Mouse (Mus musculus) intestine, postnatal 0 days (tissue): Measurements from ENCODE around the gene Pgam2. TPM values are rescaled to one million over a fixed set of nuclear protein-coding genes. Genes with fewer than 3 reads are reported as not detected.

Source experiments
- ATAC-seq: fragments of 200-750 bp; cut with Nextera tagmentation; 2 replicates; pipeline ENCODE4 v1.8.0; 2017; ENCODE audit warnings: mild to moderate bottlenecking, moderate TSS enrichment, moderate library complexity
- H3K27ac ChIP-seq: fragments of 300-500 bp; sonication (generic); 2 replicates; pipeline ENCODE4 v1.5.1; 2014; ENCODE audit warnings: mild to moderate bottlenecking, low read depth, low read length, moderate library complexity
- H3K27me3 ChIP-seq: fragments of 300-500 bp; sonication (generic); replicated peaks from 2 replicates; pipeline ENCODE4 v1.6.1; 2014; ENCODE audit warnings: low read length, mixed read lengths; ENCODE audit not compliant: control insufficient read depth, insufficient read depth
- H3K36me3 ChIP-seq: fragments of 300-500 bp; sonication (generic); 2 replicates; pipeline ENCODE4 v1.6.1; 2014; ENCODE audit warnings: mild to moderate bottlenecking, moderate library complexity; ENCODE audit not compliant: control insufficient read depth, insufficient read depth
- H3K4me1 ChIP-seq: fragments of 300-500 bp; sonication (generic); replicated peaks from 2 replicates; pipeline ENCODE4 v1.6.1; 2014; ENCODE audit warnings: antibody characterized with exemption, low read length, mixed read lengths; ENCODE audit not compliant: control insufficient read depth, insufficient read depth
- H3K4me2 ChIP-seq: fragments of 300-500 bp; sonication (generic); replicated peaks from 2 replicates; pipeline ENCODE4 v1.6.1; 2014; ENCODE audit warnings: low read depth, mild to moderate bottlenecking, moderate library complexity
- H3K4me3 ChIP-seq: fragments of 300-500 bp; sonication (generic); 2 replicates; pipeline ENCODE4 v1.5.1; 2014; ENCODE audit warnings: low read depth, low read length
- H3K9ac ChIP-seq: fragments of 300-500 bp; sonication (generic); 2 replicates; pipeline ENCODE4 v1.6.1; 2014; ENCODE audit warnings: mild to moderate bottlenecking, low read depth, low read length
- H3K9me3 ChIP-seq: fragments of 300-500 bp; sonication (generic); 2 replicates; pipeline ENCODE4 v1.6.1; 2016; ENCODE audit warnings: mixed run types; ENCODE audit not compliant: control insufficient read depth
- CTCF ChIP-seq: sonication (generic); IDR thresholded peaks from 2 replicates; pipeline ENCODE4 v1.5.1; 2016; ENCODE audit warnings: low read depth, mild to moderate bottlenecking, control low read depth, antibody characterized with exemption, moderate library complexity
- WGBS: fragments of 180-500 bp; shearing (Covaris S2); extraction: QIAGEN DNeasy Blood & Tissue Kit; methylation state at CpG from one replicate; pipeline ENCODE4 v1.1.7; 2014; 5-methylcytosine and 5-hydroxymethylcytosine counted together
- polyA plus RNA-seq: library from polyadenylated mRNA; unstranded; fragments of >200 nt; fragmentation: Nextera tagmentation; extraction: Ambion mirVana; gene quantifications from 2 replicates; pipeline ENCODE4 v1.2.1, GENCODE M21; 2015

Gene Pgam2
- polyA plus RNA-seq, 1 experiment from 2014 or later: 10.1 TPM

GRCm38 (mm10) chr11:5796939-5797338 is 6.6 kb downstream of the Pgam2 start:
- Histone ChIP-seq H3K4me3 (no peak overlapping the region), H3K27me3 (no peaks in the 10 kb centered on the region), H3K9ac (no peak overlapping the region), H3K4me2 (no peak overlapping the region), H3K4me1 (peaks cover 7% of the 10 kb centered on the region; the same call in 1 of the 2 replicates), H3K9me3 (no peaks in the 10 kb centered on the region), H3K27ac (no peak overlapping the region), H3K36me3 (peaks cover 73% of the 10 kb centered on the region)
- WGBS: 90% methylated on average over 15 of the region's 15 CpGs
- ATAC-seq: no peak
- TF ChIP-seq CTCF: no peak

- peaks cover 73% of the 10 kb centered on the region for H3K36me3 ChIP-seq
- H3K27me3 ChIP-seq: no peaks in the 10 kb centered on the region
- no peak overlapping the region for H3K4me2 ChIP-seq
- TF ChIP-seq CTCF: no peak
- H3K9me3 ChIP-seq: no peaks in the 10 kb centered on the region
- no peak overlapping the region for H3K27ac ChIP-seq
- H3K4me3 ChIP-seq: no peak overlapping the region
- H3K9ac ChIP-seq: no peak overlapping the region
- no peak for ATAC-seq
- 89% methylated on average over 7 of the region's 7 CpGs for WGBS
- no peaks in the 10 kb centered on the region; the same call in 1 of the 2 replicates for H3K4me1 ChIP-seq
Measured at GRCm38 (mm10) chr11:5795706-5796105, 7.8 kb downstream of the Pgam2 start.

- peaks cover 73% of the 10 kb centered on the region for H3K36me3 ChIP-seq
- H3K4me1 ChIP-seq: no peaks in the 10 kb centered on the region; the same call in 1 of the 2 replicates
- no peak overlapping the region for H3K4me3 ChIP-seq
- no peak overlapping the region for H3K4me2 ChIP-seq
- TF ChIP-seq CTCF: no peak
- 87% methylated on average over 9 of the region's 9 CpGs for WGBS
- ATAC-seq: no peak
- H3K9ac ChIP-seq: no peak overlapping the region
- no peaks in the 10 kb centered on the region for H3K9me3 ChIP-seq
- H3K27me3 ChIP-seq: no peaks in the 10 kb centered on the region
- no peak overlapping the region for H3K27ac ChIP-seq
Measured at GRCm38 (mm10) chr11:5795290-5795689, 8.2 kb downstream of the Pgam2 start.

GRCm38 (mm10) chr11:5790431-5790830 is 13.1 kb downstream of the Pgam2 start:
- Histone ChIP-seq H3K27me3 (no peaks in the 10 kb centered on the region), H3K27ac (no peak overlapping the region), H3K4me1 (peaks cover 16% of the 10 kb centered on the region), H3K9me3 (no peaks in the 10 kb centered on the region), H3K4me2 (no peak overlapping the region), H3K36me3 (peaks cover 33% of the 10 kb centered on the region), H3K9ac (no peak overlapping the region), H3K4me3 (no peak overlapping the region)
- 91% methylated on average over 1 of the region's 1 CpGs for WGBS
- TF ChIP-seq CTCF: no peak
- ATAC-seq: no peak

- Histone ChIP-seq H3K9ac (peak overlapping the region; percentile 23; the same call in 1 of the 2 replicates), H3K27me3 (no peaks in the 10 kb centered on the region), H3K4me1 (peaks cover 19% of the 10 kb centered on the region), H3K4me3 (peak overlapping the region; percentile 79; the same call in 1 of the 2 replicates), H3K4me2 (peak overlapping the region; percentile 90), H3K27ac (peak overlapping the region; percentile 97), H3K36me3 (peaks cover 28% of the 10 kb centered on the region), H3K9me3 (no peaks in the 10 kb centered on the region)
- no peak for TF ChIP-seq CTCF
- ATAC-seq: no peak
- WGBS: 48% methylated on average over 3 of the region's 3 CpGs
Measured at GRCm38 (mm10) chr11:5789754-5790333, 13.7 kb downstream of the Pgam2 start.

- peak overlapping the region; percentile 79 for H3K4me3 ChIP-seq
- peak; percentile 57 for TF ChIP-seq CTCF
- peak overlapping the region; percentile 81 for H3K9ac ChIP-seq
- WGBS: 39% methylated on average over 6 of the region's 6 CpGs
- peaks cover 21% of the 10 kb centered on the region for H3K36me3 ChIP-seq
- peak overlapping the region; percentile 90 for H3K4me2 ChIP-seq
- peaks cover 20% of the 10 kb centered on the region for H3K4me1 ChIP-seq
- no peaks in the 10 kb centered on the region for H3K27me3 ChIP-seq
- H3K9me3 ChIP-seq: no peaks in the 10 kb centered on the region
- peak; percentile 41 for ATAC-seq
- H3K27ac ChIP-seq: peak overlapping the region; percentile 97
Measured at GRCm38 (mm10) chr11:5789071-5789753, 14.3 kb downstream of the Pgam2 start.
